Mouse (Mus musculus): ENCODE measurements at regions not wholly inside any gene's neighbourhood (a gene's known extent, or its start where the extent isn't known, plus 50 kb on each side); places are given as distances from the start of the nearest gene placed in this dataset.
A peak's percentile ranks its signal among the peaks of the same experiment; 100 is the strongest.

DNA sequence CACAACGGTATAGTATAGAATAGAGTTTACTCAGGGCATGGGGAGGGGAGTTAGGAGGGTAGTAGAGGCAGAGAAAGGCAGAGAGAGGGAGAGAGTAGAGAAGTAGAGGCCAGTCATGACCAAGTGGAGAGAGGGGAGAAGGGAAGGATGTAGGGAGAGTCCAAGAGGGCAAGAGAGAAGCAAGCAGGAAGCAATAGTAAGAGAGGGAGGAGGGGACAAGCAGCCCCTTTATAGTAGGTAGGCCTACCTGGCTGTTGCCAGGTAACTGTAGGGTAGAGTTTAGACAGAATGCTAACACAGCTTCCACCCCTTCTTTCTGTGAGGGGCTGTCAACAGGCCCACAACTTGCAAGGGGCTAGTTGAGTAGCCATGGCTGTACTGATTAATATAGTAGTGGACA lies 69.2 kb upstream of the Tpm1 start:
- ATAC-seq (ENCODE audit: low FRiP score, low read depth), result no peak
- 82% methylated on average over 1 of the region's 1 CpGs for WGBS
- TF ChIP-seq POLR2A (IDR thresholded peaks at IDR 0.05; ENCODE audit: borderline replicate concordance, extremely low read depth, insufficient read depth, insufficient read length), result no peak
- no peak for DNase-seq (ENCODE audit: low spot score)
- Histone ChIP-seq H3K36me3 (ENCODE audit: control insufficient read depth, insufficient read depth, low read length) (no peaks in the 10 kb centered on the region), H3K4me1 (ENCODE audit: control insufficient read depth, insufficient read depth, low read length) (peaks cover 22% of the 10 kb centered on the region), H3K9ac (ENCODE audit: low read depth, low read length, severe bottlenecking) (no peak overlapping the region), H3K27ac (replicated peaks; ENCODE audit: low read depth, low read length) (no peak overlapping the region), H3K27me3 (ENCODE audit: control insufficient read depth, insufficient read depth, low read length) (no peaks in the 10 kb centered on the region), H3K4me2 (replicated peaks; ENCODE audit: low read depth, low read length, severe bottlenecking) (no peak overlapping the region), H3K9me3 (ENCODE audit: control insufficient read depth, low read length) (no peaks in the 10 kb centered on the region), H3K4me3 (replicated peaks; ENCODE audit: low read length) (no peak overlapping the region)

DNA sequence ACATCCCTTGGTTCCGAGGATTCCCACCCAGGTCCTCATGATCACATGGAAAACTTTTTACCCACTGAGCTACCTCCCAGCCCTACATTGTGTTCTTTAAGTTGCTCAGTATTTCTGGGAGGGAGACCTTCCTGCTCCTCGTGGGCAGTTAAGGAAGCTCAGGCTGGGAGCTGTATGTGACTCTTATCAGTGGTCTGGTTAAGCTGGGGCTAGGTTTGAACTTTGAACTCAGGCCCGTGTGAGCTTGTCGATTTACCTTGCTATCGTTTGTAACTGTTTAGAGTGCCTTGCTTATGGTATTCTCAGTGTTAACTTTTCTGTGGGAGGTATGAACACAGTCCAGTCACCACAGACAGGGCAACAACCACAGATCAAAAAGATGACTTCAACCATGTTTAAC lies 68.4 kb upstream of the Tpm1 start:
- H3K27me3 ChIP-seq (ENCODE audit: control insufficient read depth, insufficient read depth, low read length), result no peaks in the 10 kb centered on the region
- H3K4me2 ChIP-seq (replicated peaks; ENCODE audit: low read depth, low read length, severe bottlenecking), result no peak overlapping the region
- no peak for ATAC-seq (ENCODE audit: low FRiP score, low read depth)
- no peaks in the 10 kb centered on the region for H3K36me3 ChIP-seq (ENCODE audit: control insufficient read depth, insufficient read depth, low read length)
- H3K9ac ChIP-seq (ENCODE audit: low read depth, low read length, severe bottlenecking), result no peak overlapping the region
- no peak overlapping the region for H3K4me3 ChIP-seq (replicated peaks; ENCODE audit: low read length)
- TF ChIP-seq POLR2A (IDR thresholded peaks at IDR 0.05; ENCODE audit: borderline replicate concordance, extremely low read depth, insufficient read depth, insufficient read length), result no peak
- 81% methylated on average over 5 of the region's 5 CpGs for WGBS
- DNase-seq (ENCODE audit: low spot score), result no peak
- H3K9me3 ChIP-seq (ENCODE audit: control insufficient read depth, low read length), result no peaks in the 10 kb centered on the region
- peaks cover 23% of the 10 kb centered on the region for H3K4me1 ChIP-seq (ENCODE audit: control insufficient read depth, insufficient read depth, low read length)
- no peak overlapping the region for H3K27ac ChIP-seq (replicated peaks; ENCODE audit: low read depth, low read length)

DNA sequence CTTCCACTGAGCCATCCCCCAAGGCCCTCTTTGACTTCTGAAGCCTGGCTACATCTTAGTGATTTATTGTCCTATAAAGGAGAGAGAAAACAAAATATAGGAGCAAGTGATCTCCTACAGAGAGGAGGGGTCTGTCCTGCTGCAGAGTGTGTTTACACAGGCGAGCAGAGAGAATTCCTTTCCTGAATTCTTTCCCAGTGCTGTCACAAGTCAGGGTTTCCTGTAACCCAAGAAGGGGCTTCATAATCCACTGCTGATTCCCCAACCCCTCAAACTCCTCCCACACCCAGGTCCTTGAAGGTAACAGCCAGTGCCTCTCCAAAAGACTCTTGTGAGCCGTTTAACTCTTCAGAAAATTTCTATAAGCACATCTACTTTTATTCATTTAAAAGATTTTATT lies 66.8 kb upstream of the Tpm1 start:
- H3K4me3 ChIP-seq (replicated peaks; ENCODE audit: low read length), result no peak overlapping the region
- peak overlapping the region; percentile 59 for H3K27ac ChIP-seq (replicated peaks; ENCODE audit: low read depth, low read length)
- no peak for TF ChIP-seq POLR2A (IDR thresholded peaks at IDR 0.05; ENCODE audit: borderline replicate concordance, extremely low read depth, insufficient read depth, insufficient read length)
- WGBS, result 31% methylated on average over 2 of the region's 2 CpGs
- H3K4me1 ChIP-seq (ENCODE audit: control insufficient read depth, insufficient read depth, low read length), result peaks cover 25% of the 10 kb centered on the region
- H3K4me2 ChIP-seq (replicated peaks; ENCODE audit: low read depth, low read length, severe bottlenecking), result no peak overlapping the region
- DNase-seq (ENCODE audit: low spot score) (peak; percentile 86), ATAC-seq (ENCODE audit: low FRiP score, low read depth) (peak; percentile 90)
- no peaks in the 10 kb centered on the region for H3K9me3 ChIP-seq (ENCODE audit: control insufficient read depth, low read length)
- H3K9ac ChIP-seq (ENCODE audit: low read depth, low read length, severe bottlenecking), result no peak overlapping the region
- no peaks in the 10 kb centered on the region for H3K36me3 ChIP-seq (ENCODE audit: control insufficient read depth, insufficient read depth, low read length)
- no peaks in the 10 kb centered on the region for H3K27me3 ChIP-seq (ENCODE audit: control insufficient read depth, insufficient read depth, low read length)

GRCm38 (mm10) chr9:67114099-67114498 lies 64.9 kb upstream of the Tpm1 start:
- no peaks in the 10 kb centered on the region for H3K36me3 ChIP-seq (ENCODE audit: control insufficient read depth, insufficient read depth, low read length)
- no peak overlapping the region for H3K27ac ChIP-seq (replicated peaks; ENCODE audit: low read depth, low read length)
- H3K27me3 ChIP-seq (ENCODE audit: control insufficient read depth, insufficient read depth, low read length), result no peaks in the 10 kb centered on the region
- WGBS, result 38% methylated on average over 5 of the region's 5 CpGs
- H3K4me3 ChIP-seq (replicated peaks; ENCODE audit: low read length), result no peak overlapping the region
- H3K9ac ChIP-seq (ENCODE audit: low read depth, low read length, severe bottlenecking), result no peak overlapping the region
- TF ChIP-seq POLR2A (IDR thresholded peaks at IDR 0.05; ENCODE audit: borderline replicate concordance, extremely low read depth, insufficient read depth, insufficient read length), result no peak
- peaks cover 20% of the 10 kb centered on the region for H3K4me1 ChIP-seq (ENCODE audit: control insufficient read depth, insufficient read depth, low read length)
- DNase-seq (ENCODE audit: low spot score), result peak; percentile 60
- H3K9me3 ChIP-seq (ENCODE audit: control insufficient read depth, low read length), result no peaks in the 10 kb centered on the region
- peak; percentile 76 for ATAC-seq (ENCODE audit: low FRiP score, low read depth)
- no peak overlapping the region for H3K4me2 ChIP-seq (replicated peaks; ENCODE audit: low read depth, low read length, severe bottlenecking)

GRCm38 (mm10) chr9:67111836-67112584 lies 62.8 kb upstream of the Tpm1 start:
- 78% methylated on average over 4 of the region's 4 CpGs for WGBS
- H3K9ac ChIP-seq (ENCODE audit: low read depth, low read length, severe bottlenecking), result no peak overlapping the region
- H3K4me1 ChIP-seq (ENCODE audit: control insufficient read depth, insufficient read depth, low read length), result peaks cover 22% of the 10 kb centered on the region
- DNase-seq (ENCODE audit: low spot score) (no peak), ATAC-seq (ENCODE audit: low FRiP score, low read depth) (no peak)
- TF ChIP-seq POLR2A (IDR thresholded peaks at IDR 0.05; ENCODE audit: borderline replicate concordance, extremely low read depth, insufficient read depth, insufficient read length), result no peak
- H3K27me3 ChIP-seq (ENCODE audit: control insufficient read depth, insufficient read depth, low read length), result no peaks in the 10 kb centered on the region
- no peaks in the 10 kb centered on the region for H3K36me3 ChIP-seq (ENCODE audit: control insufficient read depth, insufficient read depth, low read length)
- H3K4me2 ChIP-seq (replicated peaks; ENCODE audit: low read depth, low read length, severe bottlenecking), result no peak overlapping the region
- no peak overlapping the region for H3K27ac ChIP-seq (replicated peaks; ENCODE audit: low read depth, low read length)
- H3K4me3 ChIP-seq (replicated peaks; ENCODE audit: low read length), result no peak overlapping the region
- H3K9me3 ChIP-seq (ENCODE audit: control insufficient read depth, low read length), result no peaks in the 10 kb centered on the region

Measured in limb, embryonic 14.5 days (tissue).